Mouse (Mus musculus): Measurements from ENCODE around the gene Jazf1. TPM values are rescaled to one million over a fixed set of nuclear protein-coding genes. Genes with fewer than 3 reads are reported as not detected.

The Jazf1 gene
- total and polyA plus RNA-seq, 3 experiments = not detected

DNA sequence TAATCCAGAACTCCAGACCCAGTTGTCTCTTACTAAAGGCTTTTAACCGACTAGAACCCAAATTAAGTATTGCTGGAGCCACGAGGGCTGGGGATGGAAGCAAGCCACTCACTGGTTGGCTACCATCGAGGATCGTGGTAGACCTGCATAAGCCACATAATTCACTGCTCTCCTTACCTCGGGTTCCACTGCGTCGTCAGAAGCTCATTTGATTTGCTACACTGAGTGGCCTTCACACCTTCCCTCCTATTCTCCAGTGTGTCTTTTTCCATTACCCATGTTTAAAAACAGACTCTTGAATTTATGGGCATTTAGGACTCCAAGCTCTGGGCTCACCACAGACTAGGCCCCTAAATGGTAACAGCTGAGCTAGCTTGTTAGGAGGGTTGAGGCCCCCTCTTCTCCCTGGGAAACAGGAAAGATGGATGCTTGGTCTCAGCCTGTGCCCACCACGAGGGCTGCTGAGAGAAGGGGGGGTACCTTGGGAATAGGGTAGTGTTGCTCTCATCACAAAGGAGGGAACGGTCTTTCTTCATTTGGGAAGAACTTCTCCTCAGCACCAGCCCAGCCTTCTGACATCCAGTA is 142.9 kb downstream of the Jazf1 start:
- Histone ChIP-seq H3K4me1 (ENCODE audit: control insufficient read depth in 1 of 2, insufficient read depth in 2 of 2, low read length in 2 of 2) (no peaks in the 10 kb centered on the region), H3K79me2 (ENCODE audit: control insufficient read depth, insufficient read depth, low read length, poor library complexity) (no peaks in the 10 kb centered on the region), H3K27ac (ENCODE audit: control insufficient read depth, low read depth, low read length) (no peak overlapping the region), H3K9me3 (replicated peaks; ENCODE audit: insufficient read depth, low read length) (no peaks in the 10 kb centered on the region), H3K9ac (ENCODE audit: control insufficient read depth, low read depth, low read length, poor library complexity, severe bottlenecking) (no peak overlapping the region), H3K36me3 (ENCODE audit: control insufficient read depth in 1 of 2, insufficient read depth in 2 of 2, low read length in 2 of 2) (no peaks in the 10 kb centered on the region), H3K27me3 (ENCODE audit: control insufficient read depth in 1 of 2, insufficient read depth in 2 of 2, low read length in 2 of 2) (no peaks in the 10 kb centered on the region), H3K4me3 (ENCODE audit: control insufficient read depth in 1 of 2, insufficient read depth in 1 of 2, low read depth in 2 of 2, low read length in 2 of 2) (no peak overlapping the region)
- TF ChIP-seq MAX (IDR thresholded peaks at IDR 0.05; ENCODE audit: low read length) (no peak), EP300 (IDR thresholded peaks at IDR 0.05; ENCODE audit: low read depth in 1 of 2, low read length in 2 of 2) (no peak), POLR2AphosphoS2 (IDR thresholded peaks at IDR 0.05; ENCODE audit: low read length) (no peak), TCF12 (IDR thresholded peaks at IDR 0.05; ENCODE audit: low read depth, low read length) (no peak), MAFK (IDR thresholded peaks at IDR 0.05; ENCODE audit: borderline replicate concordance, low read depth, low read length) (no peak), RCOR1 (IDR thresholded peaks at IDR 0.05; ENCODE audit: low read depth, low read length) (no peak), POLR2AphosphoS5 (IDR thresholded peaks at IDR 0.05; ENCODE audit: borderline replicate concordance, low read depth, low read length) (no peak), TBP (IDR thresholded peaks at IDR 0.05; ENCODE audit: low read depth, low read length) (no peak)
- DNase-seq (ENCODE audit: low read depth, low spot score) = no peak

DNA sequence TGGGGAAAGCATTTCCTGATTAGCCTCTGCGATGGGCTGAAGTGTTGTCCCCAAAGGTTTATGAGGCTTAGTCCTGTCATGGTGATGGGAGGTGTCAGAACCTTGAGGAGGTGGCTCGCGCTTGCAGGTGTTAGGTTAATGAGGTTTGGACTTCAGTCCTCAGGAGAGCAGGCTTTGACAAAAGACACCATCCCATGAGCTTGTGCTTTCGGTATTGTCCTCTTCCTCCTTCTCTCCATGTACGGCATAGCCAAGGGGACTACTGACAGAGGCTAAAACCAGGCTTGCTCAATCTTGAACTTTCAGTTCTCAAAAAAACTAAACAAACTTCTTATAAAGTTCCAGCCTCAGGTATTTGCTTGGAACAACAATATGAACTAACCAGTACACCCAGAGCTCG is 147.2 kb downstream of the Jazf1 start:
- Histone ChIP-seq H3K4me3 (ENCODE audit: control insufficient read depth in 1 of 2, insufficient read depth in 1 of 2, low read depth in 2 of 2, low read length in 2 of 2) (no peak overlapping the region), H3K79me2 (ENCODE audit: control insufficient read depth, insufficient read depth, low read length, poor library complexity) (no peaks in the 10 kb centered on the region), H3K9me3 (replicated peaks; ENCODE audit: insufficient read depth, low read length) (no peaks in the 10 kb centered on the region), H3K27me3 (ENCODE audit: control insufficient read depth in 1 of 2, insufficient read depth in 2 of 2, low read length in 2 of 2) (no peaks in the 10 kb centered on the region; a peak in 1 of 4 replicates), H3K4me1 (ENCODE audit: control insufficient read depth in 1 of 2, insufficient read depth in 2 of 2, low read length in 2 of 2) (no peaks in the 10 kb centered on the region), H3K27ac (ENCODE audit: control insufficient read depth, low read depth, low read length) (no peak overlapping the region), H3K36me3 (ENCODE audit: control insufficient read depth in 1 of 2, insufficient read depth in 2 of 2, low read length in 2 of 2) (no peaks in the 10 kb centered on the region), H3K9ac (ENCODE audit: control insufficient read depth, low read depth, low read length, poor library complexity, severe bottlenecking) (no peak overlapping the region)
- no peak for DNase-seq (ENCODE audit: low read depth, low spot score)
- TF ChIP-seq USF2 (IDR thresholded peaks at IDR 0.05; ENCODE audit: borderline replicate concordance in 1 of 2, insufficient read depth in 1 of 2, low read depth in 1 of 2, low read length in 2 of 2) (no peak), GATA1 (IDR thresholded peaks at IDR 0.05; ENCODE audit: low read depth, low read length) (no peak), GABPA (IDR thresholded peaks at IDR 0.05; ENCODE audit: low read depth, low read length) (no peak), E2F4 (IDR thresholded peaks at IDR 0.05; ENCODE audit: borderline replicate concordance, low read depth, low read length) (no peak), ZKSCAN1 (IDR thresholded peaks at IDR 0.05; ENCODE audit: low read depth, low read length) (no peak), UBTF (IDR thresholded peaks at IDR 0.05; ENCODE audit: borderline replicate concordance, insufficient read depth, low read depth, low read length) (no peak), CHD1 (IDR thresholded peaks at IDR 0.05; ENCODE audit: low read depth, low read length) (no peak), SMC3 (IDR thresholded peaks at IDR 0.05; ENCODE audit: low read depth, low read length) (no peak), MYC (IDR thresholded peaks at IDR 0.05; ENCODE audit: low read depth, low read length) (no peak), MYB (IDR thresholded peaks at IDR 0.05; ENCODE audit: low read depth, low read length) (no peak), MEF2A (IDR thresholded peaks at IDR 0.05; ENCODE audit: extremely low read depth, insufficient replicate concordance, low read depth, low read length, poor library complexity, severe bottlenecking) (no peak)
